Mouse (Mus musculus): ENCODE measurements around the gene Glrx3.

Glrx3 gene

GRCm38 (mm10) chr7:137437440-137438178, at the start of gene Glrx3:
Gene Glrx3, plus strand, starts transcription at chr7:137437614.
- DNase-seq, result peak; percentile 96

- no peak for DNase-seq
Observed at GRCm38 (mm10) chr7:137387863-137388262, 49.6 kb upstream of the Glrx3 start.

GRCm38 (mm10) chr7:137395421-137395820, 42.0 kb upstream of the Glrx3 start:
- no peak for DNase-seq

- no peak for DNase-seq
Observed at GRCm38 (mm10) chr7:137397361-137397910, 40.0 kb upstream of the Glrx3 start.

- no peak for DNase-seq
Observed at GRCm38 (mm10) chr7:137398973-137399372, 38.4 kb upstream of the Glrx3 start.

DNA sequence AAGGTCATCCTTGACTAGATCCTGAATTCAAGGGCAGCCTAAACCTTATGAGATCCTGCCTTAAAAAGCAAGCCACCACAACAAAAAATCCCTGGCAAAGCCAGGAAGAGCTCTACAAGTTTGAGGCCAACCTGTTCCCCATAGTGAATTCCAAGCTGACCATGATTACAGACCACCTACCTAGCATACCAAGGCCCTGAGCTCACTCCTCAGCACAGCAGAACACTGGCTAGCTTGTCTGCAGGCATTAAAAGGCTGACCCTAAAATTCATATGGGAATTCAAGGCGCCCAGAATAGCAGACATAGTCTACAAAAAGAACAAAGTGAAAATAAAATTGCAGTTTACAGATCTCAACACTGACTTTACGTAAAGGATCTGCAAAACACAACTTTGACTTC, 33.3 kb upstream of the Glrx3 start:
- no peak for DNase-seq

GRCm38 (mm10) chr7:137407428-137408058, 29.9 kb upstream of the Glrx3 start:
- DNase-seq, result no peak

DNA sequence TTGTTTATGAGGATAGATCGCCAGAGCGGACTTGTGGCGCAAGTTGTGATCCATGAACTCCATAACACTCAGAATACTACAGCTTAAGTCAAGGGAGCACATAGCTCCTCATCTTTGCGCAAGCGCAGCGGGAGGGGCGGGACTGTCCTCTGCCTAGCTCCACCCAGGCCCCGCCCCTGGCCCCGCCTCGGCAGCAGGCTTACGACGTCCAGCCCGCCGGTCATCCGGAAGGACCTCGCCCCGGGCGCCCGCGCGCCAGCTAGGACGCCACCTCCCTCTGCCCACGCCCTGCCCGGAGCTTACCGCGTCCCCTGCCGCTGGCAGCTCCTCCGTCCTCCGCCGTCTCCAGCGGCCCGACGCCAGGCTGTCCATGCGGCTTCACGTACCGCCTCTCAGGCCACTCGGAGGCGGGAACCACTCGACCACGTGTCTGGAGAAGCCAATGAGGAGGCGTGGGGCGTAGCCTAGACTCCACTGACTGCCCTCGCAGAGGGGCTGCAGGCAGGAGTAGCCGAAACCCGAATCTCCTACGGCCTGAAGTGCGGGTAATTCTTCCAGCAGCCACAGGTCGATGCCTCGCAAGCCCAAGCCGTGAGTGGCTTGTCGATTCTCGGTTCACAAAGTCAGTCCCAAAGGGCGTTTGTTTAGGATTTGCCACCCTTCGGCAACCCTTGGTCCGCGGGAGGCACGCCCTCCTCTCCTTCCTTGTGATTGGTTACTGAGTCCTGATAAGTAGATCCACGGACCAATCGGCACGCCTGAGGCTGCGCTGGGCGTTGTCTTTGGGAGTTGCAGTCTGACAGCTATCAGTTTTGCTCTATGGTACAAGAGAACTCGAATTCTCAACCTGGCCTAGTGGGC, 26.8 kb upstream of the Glrx3 start, which contains the start of gene 9430038I01Rik:
Gene 9430038I01Rik (minus strand): TSS at position 426 of the 861 bp plus-strand sequence.
- DNase-seq, result peak; percentile 96

- DNase-seq, result peak; percentile 9
Observed at GRCm38 (mm10) chr7:137414710-137415109, 22.7 kb upstream of the Glrx3 start.

DNA sequence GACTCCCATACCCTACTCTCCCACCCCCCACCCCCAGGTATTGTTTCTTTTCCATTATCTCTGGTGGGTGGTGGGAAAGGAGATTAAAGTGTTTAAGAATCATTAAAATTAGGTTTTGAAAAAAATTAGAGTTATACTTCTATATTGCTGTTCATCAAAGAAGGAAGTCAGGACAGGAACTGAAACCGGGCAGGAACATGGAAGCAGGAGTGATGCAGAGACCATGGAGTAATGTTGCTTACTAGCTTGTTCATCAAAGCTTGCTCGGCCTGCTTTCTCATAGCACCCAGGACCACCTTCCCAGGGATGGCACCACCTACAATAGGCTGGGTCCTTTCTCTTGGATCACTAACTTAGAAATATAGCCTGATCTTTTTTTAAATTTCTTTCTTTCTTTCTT, 16.9 kb upstream of the Glrx3 start:
- no peak for DNase-seq

DNA sequence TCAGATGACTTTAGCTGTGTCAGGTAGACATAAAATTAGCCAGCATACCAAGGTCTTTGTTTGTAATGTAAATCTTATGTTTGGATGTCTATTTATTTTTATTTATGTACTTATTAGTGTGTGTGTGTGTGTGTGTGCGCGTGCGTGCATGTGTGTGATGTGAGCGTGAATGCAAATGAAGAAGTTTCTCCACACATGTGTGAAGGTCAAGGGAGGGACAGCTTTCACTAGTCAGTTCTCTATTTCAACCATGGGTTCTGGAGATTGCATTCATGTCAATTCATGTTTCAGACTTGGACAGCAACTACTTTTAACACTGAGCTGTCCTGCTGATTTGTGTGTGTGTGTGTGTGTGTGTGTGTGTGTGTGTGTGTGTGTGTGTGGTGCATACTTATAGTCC, 16.2 kb upstream of the Glrx3 start:
- no peak for DNase-seq

- no peak for DNase-seq
Observed at GRCm38 (mm10) chr7:137426693-137427092, 10.7 kb upstream of the Glrx3 start.

- DNase-seq, result no peak
Observed at GRCm38 (mm10) chr7:137431769-137432603, 5.4 kb upstream of the Glrx3 start.

DNA sequence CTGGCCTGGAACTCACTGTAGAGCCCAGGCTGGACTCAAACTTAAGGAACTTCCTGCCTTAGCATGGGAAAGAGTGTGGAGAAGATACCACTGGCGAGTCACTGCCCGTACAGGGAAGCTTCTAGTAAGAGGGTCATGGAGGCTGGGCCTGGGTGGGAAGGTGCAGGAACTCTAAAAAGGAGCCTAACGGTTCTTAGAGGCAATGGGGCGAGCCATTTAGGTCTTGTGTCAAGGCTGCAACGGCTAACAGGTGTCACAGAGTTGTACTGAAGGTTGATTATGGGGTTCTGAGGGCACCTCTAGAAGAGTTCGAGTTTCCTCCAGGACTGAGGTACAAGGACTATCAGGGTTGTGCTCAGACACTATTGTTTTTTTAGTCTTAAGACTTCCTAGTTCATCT, 513 bp upstream of the Glrx3 start:
- no peak for DNase-seq

DNA sequence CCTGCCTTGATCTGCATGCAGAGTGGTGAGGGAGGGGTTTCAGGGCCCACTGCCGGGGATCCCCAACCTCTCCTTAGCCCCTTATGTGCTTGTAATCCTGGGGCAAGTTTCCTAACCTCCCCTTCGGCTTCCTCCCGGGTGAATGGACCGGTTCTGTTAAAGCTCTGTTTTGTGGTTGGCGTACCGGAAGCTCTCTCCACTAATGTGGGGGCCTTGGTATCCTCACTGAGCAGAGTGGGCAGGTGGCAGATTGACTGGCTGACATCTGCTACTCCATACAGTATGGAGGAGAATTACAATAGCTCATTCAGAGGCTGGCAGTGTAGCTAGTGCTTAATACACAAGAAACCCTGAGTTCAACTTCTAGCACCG, 751 bp downstream of the Glrx3 start:
- peak; percentile 48 for DNase-seq

GRCm38 (mm10) chr7:137438962-137439361, 1.5 kb downstream of the Glrx3 start:
- DNase-seq, result peak; percentile 3

- DNase-seq, result no peak
Observed at GRCm38 (mm10) chr7:137442951-137443350, 5.5 kb downstream of the Glrx3 start.

GRCm38 (mm10) chr7:137445321-137445720, 7.9 kb downstream of the Glrx3 start:
- no peak for DNase-seq

DNA sequence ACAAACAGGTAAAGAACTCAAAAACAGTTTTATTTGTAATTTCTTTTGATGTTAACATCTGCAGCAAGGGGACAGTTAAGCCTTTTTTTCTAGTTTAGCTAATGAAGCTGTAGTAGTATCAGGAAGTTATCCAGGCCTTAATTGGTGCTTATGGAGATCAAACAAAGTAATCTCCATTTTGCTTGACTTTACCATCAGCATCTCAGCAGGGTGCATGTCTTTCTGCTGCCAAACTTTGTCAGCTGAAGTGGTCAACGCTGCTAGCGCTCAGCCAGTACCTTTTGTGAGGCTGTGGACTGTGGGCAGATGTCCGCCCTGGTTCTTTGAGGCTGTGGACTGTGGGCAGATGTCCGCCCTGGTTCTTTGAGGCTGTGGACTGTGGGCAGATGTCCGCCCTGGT, 24.0 kb downstream of the Glrx3 start:
- no peak for DNase-seq

GRCm38 (mm10) chr7:137468174-137468573, 30.8 kb downstream of the Glrx3 start:
- peak; percentile 42 for DNase-seq

- DNase-seq, result no peak
Observed at GRCm38 (mm10) chr7:137471431-137472120, 34.2 kb downstream of the Glrx3 start.

- DNase-seq, result no peak
Observed at GRCm38 (mm10) chr7:137472149-137472548, 34.7 kb downstream of the Glrx3 start.

Measured in thymus, postnatal 25 days (tissue).